ENCODE assay signal across 8 mouse cellular contexts in genomic region chr7:126822741-126823140, GRCm38 (mm10). TPM values are rescaled to one million over a fixed set of nuclear protein-coding genes. Genes with fewer than 3 reads are reported as not detected.
A peak's percentile ranks its signal among the peaks of the same experiment; 100 is the strongest.
DNase-seq lines count a peak whose midpoint lies in the region; ATAC-seq lines count a peak whose summit lies in the region.

No protein-coding gene starts in this region.

- no peak for DNase-seq in liver, embryonic 11.5 days (ENCODE audit: low spot score)
- no peak for DNase-seq in embryonic facial prominence, embryonic 11.5 days (ENCODE audit: low spot score)
- no peak for DNase-seq in ovary, adult 18-20 months (ENCODE audit: low spot score)
- no peak for DNase-seq in gastrocnemius, postnatal 14 days
- DNase-seq in spleen, postnatal 4 days (ENCODE audit: low spot score in 2 of 2) = no peak

- H3K9me3 ChIP-seq in liver, embryonic 11.5 days (ENCODE audit: control insufficient read depth, low read length) = no peaks in the 10 kb centered on the region
- H3K9me3 ChIP-seq in liver, embryonic 12.5 days (replicated peaks) = no peaks in the 10 kb centered on the region
- H3K9me3 ChIP-seq in embryonic facial prominence, embryonic 11.5 days (replicated peaks; ENCODE audit: control insufficient read depth, low read length) = no peaks in the 10 kb centered on the region
- no peaks in the 10 kb centered on the region for H3K9me3 ChIP-seq in hindbrain, embryonic 12.5 days (replicated peaks)
- no peaks in the 10 kb centered on the region for H3K9me3 ChIP-seq in midbrain, embryonic 16.5 days (replicated peaks; ENCODE audit: control insufficient read depth, low read length, poor library complexity, severe bottlenecking)

- H3K27me3 ChIP-seq in liver, embryonic 11.5 days (replicated peaks; ENCODE audit: control insufficient read depth, insufficient read depth, low read length) = peaks cover 33% of the 10 kb centered on the region
- peaks cover 61% of the 10 kb centered on the region for H3K27me3 ChIP-seq in liver, embryonic 12.5 days (replicated peaks)
- H3K27me3 ChIP-seq in embryonic facial prominence, embryonic 11.5 days (ENCODE audit: control insufficient read depth, insufficient read depth, low read length) = peaks cover 17% of the 10 kb centered on the region
- peaks cover 25% of the 10 kb centered on the region for H3K27me3 ChIP-seq in hindbrain, embryonic 12.5 days
- no peaks in the 10 kb centered on the region for H3K27me3 ChIP-seq in midbrain, embryonic 16.5 days (ENCODE audit: control insufficient read depth, insufficient read depth, low read depth, low read length)

- H3K36me3 ChIP-seq in liver, embryonic 11.5 days (ENCODE audit: control insufficient read depth, insufficient read depth, low read length) = no peaks in the 10 kb centered on the region
- H3K36me3 ChIP-seq in liver, embryonic 12.5 days = no peaks in the 10 kb centered on the region
- no peaks in the 10 kb centered on the region for H3K36me3 ChIP-seq in embryonic facial prominence, embryonic 11.5 days (replicated peaks; ENCODE audit: control insufficient read depth, insufficient read depth, low read depth, low read length)
- H3K36me3 ChIP-seq in hindbrain, embryonic 12.5 days = no peaks in the 10 kb centered on the region
- no peaks in the 10 kb centered on the region for H3K36me3 ChIP-seq in midbrain, embryonic 16.5 days (ENCODE audit: control insufficient read depth, insufficient read depth, low read length)

- WGBS in liver, embryonic 11.5 days = 17% methylated on average over 9 of the region's 9 CpGs
- 23% methylated on average over 9 of the region's 9 CpGs for WGBS in liver, embryonic 12.5 days (ENCODE audit: insufficient replicate concordance)
- 8% methylated on average over 9 of the region's 9 CpGs for WGBS in embryonic facial prominence, embryonic 11.5 days
- 5% methylated on average over 9 of the region's 9 CpGs for WGBS in hindbrain, embryonic 12.5 days
- WGBS in midbrain, embryonic 16.5 days = 2% methylated on average over 9 of the region's 9 CpGs

- peaks cover 6% of the 10 kb centered on the region; the same call in 1 of the 2 replicates for H3K4me1 ChIP-seq in liver, embryonic 11.5 days (replicated peaks; ENCODE audit: control insufficient read depth, insufficient read depth, low read length)
- peaks cover 7% of the 10 kb centered on the region; the same call in 1 of the 2 replicates for H3K4me1 ChIP-seq in liver, embryonic 12.5 days
- peaks cover 3% of the 10 kb centered on the region; the same call in 1 of the 2 replicates for H3K4me1 ChIP-seq in embryonic facial prominence, embryonic 11.5 days (ENCODE audit: control insufficient read depth, insufficient read depth, low read length)
- peaks cover 26% of the 10 kb centered on the region for H3K4me1 ChIP-seq in hindbrain, embryonic 12.5 days
- peaks cover 32% of the 10 kb centered on the region for H3K4me1 ChIP-seq in midbrain, embryonic 16.5 days (ENCODE audit: control insufficient read depth, insufficient read depth, low read length)

- no peak overlapping the region for H3K4me3 ChIP-seq in liver, embryonic 11.5 days (ENCODE audit: low read depth, low read length)
- no peak overlapping the region for H3K4me3 ChIP-seq in liver, embryonic 12.5 days
- peak overlapping the region; percentile 33; the same call in 1 of the 2 replicates for H3K4me3 ChIP-seq in embryonic facial prominence, embryonic 11.5 days (ENCODE audit: low read depth, low read length)
- peak overlapping the region; percentile 59 for H3K4me3 ChIP-seq in hindbrain, embryonic 12.5 days
- peak overlapping the region; percentile 78 for H3K4me3 ChIP-seq in midbrain, embryonic 16.5 days (ENCODE audit: low read depth, low read length)

- intact Hi-C loops in gastrocnemius, postnatal 14 days (cut with DNase I; ENCODE audit: low total_unique reads) = loop anchor here (5.0 kb wide), 3 partner anchors 35 to 285 kb away; no protein-coding TSS in a partner anchor

- ATAC-seq in liver, embryonic 11.5 days (replicated peaks; ENCODE audit: low FRiP score) = no peak
- ATAC-seq in liver, embryonic 12.5 days = no peak
- ATAC-seq in embryonic facial prominence, embryonic 11.5 days (replicated peaks; ENCODE audit: insufficient number of reproducible peaks, low FRiP score, low TSS enrichment, low read depth) = no peak
- peak; percentile 45 for ATAC-seq in hindbrain, embryonic 12.5 days (ENCODE audit: low FRiP score)
- peak; percentile 40 for ATAC-seq in midbrain, embryonic 16.5 days

- H3K4me2 ChIP-seq in liver, embryonic 11.5 days = peak overlapping the region; percentile 52; the same call in 1 of the 2 replicates
- no peak overlapping the region for H3K4me2 ChIP-seq in liver, embryonic 12.5 days
- peak overlapping the region; percentile 68; the same call in 1 of the 2 replicates for H3K4me2 ChIP-seq in embryonic facial prominence, embryonic 11.5 days (ENCODE audit: low read depth, low read length)
- peak overlapping the region; percentile 71 for H3K4me2 ChIP-seq in hindbrain, embryonic 12.5 days (replicated peaks)
- H3K4me2 ChIP-seq in midbrain, embryonic 16.5 days (ENCODE audit: low read length) = peak overlapping the region; percentile 82

- no peak overlapping the region for H3K27ac ChIP-seq in liver, embryonic 11.5 days (ENCODE audit: low read depth, low read length)
- no peak overlapping the region for H3K27ac ChIP-seq in liver, embryonic 12.5 days
- H3K27ac ChIP-seq in embryonic facial prominence, embryonic 11.5 days (replicated peaks; ENCODE audit: low read depth, low read length) = no peak overlapping the region
- peak overlapping the region; percentile 91 for H3K27ac ChIP-seq in hindbrain, embryonic 12.5 days
- H3K27ac ChIP-seq in midbrain, embryonic 16.5 days (ENCODE audit: low read length) = peak overlapping the region; percentile 94

- no peak overlapping the region for H3K9ac ChIP-seq in liver, embryonic 11.5 days (ENCODE audit: low read depth, low read length)
- H3K9ac ChIP-seq in liver, embryonic 12.5 days = no peak overlapping the region
- H3K9ac ChIP-seq in embryonic facial prominence, embryonic 11.5 days (replicated peaks; ENCODE audit: low read length) = no peak overlapping the region; the same call in 1 of the 2 replicates
- H3K9ac ChIP-seq in hindbrain, embryonic 12.5 days = peak overlapping the region; percentile 84
- peak overlapping the region; percentile 96 for H3K9ac ChIP-seq in midbrain, embryonic 16.5 days (ENCODE audit: low read depth, low read length)

RNA-seq across cellular contexts. Expression of gene 4930451I11Rik, which starts 8.7 kb away (rescaled TPM):
- not detected in 2 replicates for polyA plus RNA-seq in liver, embryonic 11.5 days (2014; fragmentation: Nextera tagmentation; extraction: Ambion mirVana)
- not detected in 2 replicates for polyA plus RNA-seq in liver, embryonic 12.5 days (2016; fragmentation: Nextera tagmentation; extraction: Ambion mirVana)
- not detected in 2 replicates for polyA plus RNA-seq in embryonic facial prominence, embryonic 11.5 days (2014; fragmentation: Nextera tagmentation; extraction: Ambion mirVana)
- polyA plus RNA-seq in hindbrain, embryonic 12.5 days (2016; fragmentation: Nextera tagmentation; extraction: Ambion mirVana) = not detected in 2 replicates
- not detected in 2 replicates for polyA plus RNA-seq in midbrain, embryonic 16.5 days (2015; fragmentation: Nextera tagmentation; extraction: Ambion mirVana)
- not detected for total RNA-seq in gastrocnemius, postnatal 14 days (2021)

RNA-seq across cellular contexts. Expression of gene Doc2a, which starts 24.5 kb away (rescaled TPM):
- polyA plus RNA-seq in liver, embryonic 11.5 days (2014; fragmentation: Nextera tagmentation; extraction: Ambion mirVana) = 0.52 and 1.6 TPM in 2 replicates
- polyA plus RNA-seq in liver, embryonic 12.5 days (2016; fragmentation: Nextera tagmentation; extraction: Ambion mirVana) = 0.15 and 0.24 TPM in 2 replicates
- 1.5 and 1.7 TPM in 2 replicates for polyA plus RNA-seq in embryonic facial prominence, embryonic 11.5 days (2014; fragmentation: Nextera tagmentation; extraction: Ambion mirVana)
- 4.3 and 4.4 TPM in 2 replicates for polyA plus RNA-seq in hindbrain, embryonic 12.5 days (2016; fragmentation: Nextera tagmentation; extraction: Ambion mirVana)
- polyA plus RNA-seq in midbrain, embryonic 16.5 days (2015; fragmentation: Nextera tagmentation; extraction: Ambion mirVana) = 24.2 and 35.8 TPM in 2 replicates
- total RNA-seq in gastrocnemius, postnatal 14 days (2021) = not detected

RNA-seq across cellular contexts. Expression of gene Fam57b, which starts 25.3 kb away (rescaled TPM):
- 0.21 TPM in 1 of 2 replicates, not detected in the other for polyA plus RNA-seq in liver, embryonic 11.5 days (2014; fragmentation: Nextera tagmentation; extraction: Ambion mirVana)
- not detected in 2 replicates for polyA plus RNA-seq in liver, embryonic 12.5 days (2016; fragmentation: Nextera tagmentation; extraction: Ambion mirVana)
- 2.4 and 2.5 TPM in 2 replicates for polyA plus RNA-seq in embryonic facial prominence, embryonic 11.5 days (2014; fragmentation: Nextera tagmentation; extraction: Ambion mirVana)
- polyA plus RNA-seq in hindbrain, embryonic 12.5 days (2016; fragmentation: Nextera tagmentation; extraction: Ambion mirVana) = 23.7 and 24.9 TPM in 2 replicates
- 55.0 and 61.1 TPM in 2 replicates for polyA plus RNA-seq in midbrain, embryonic 16.5 days (2015; fragmentation: Nextera tagmentation; extraction: Ambion mirVana)
- total RNA-seq in gastrocnemius, postnatal 14 days (2021) = 10 to 100 TPM; 12.5 to 14.2 TPM

RNA-seq across cellular contexts. Expression of gene Ppp4c, which starts 30.4 kb away (rescaled TPM):
- 266 and 269 TPM in 2 replicates for polyA plus RNA-seq in liver, embryonic 11.5 days (2014; fragmentation: Nextera tagmentation; extraction: Ambion mirVana)
- polyA plus RNA-seq in liver, embryonic 12.5 days (2016; fragmentation: Nextera tagmentation; extraction: Ambion mirVana) = 191 and 205 TPM in 2 replicates
- 374 and 401 TPM in 2 replicates for polyA plus RNA-seq in embryonic facial prominence, embryonic 11.5 days (2014; fragmentation: Nextera tagmentation; extraction: Ambion mirVana)
- 286 and 294 TPM in 2 replicates for polyA plus RNA-seq in hindbrain, embryonic 12.5 days (2016; fragmentation: Nextera tagmentation; extraction: Ambion mirVana)
- polyA plus RNA-seq in midbrain, embryonic 16.5 days (2015; fragmentation: Nextera tagmentation; extraction: Ambion mirVana) = 155 and 182 TPM in 2 replicates
- 10 to 100 TPM; 28.0 to 33.6 TPM for total RNA-seq in gastrocnemius, postnatal 14 days (2021)

RNA-seq across cellular contexts. Expression of gene Hirip3, which starts 39.0 kb away (rescaled TPM):
- polyA plus RNA-seq in liver, embryonic 11.5 days (2014; fragmentation: Nextera tagmentation; extraction: Ambion mirVana) = 17.3 and 24.6 TPM in 2 replicates
- polyA plus RNA-seq in liver, embryonic 12.5 days (2016; fragmentation: Nextera tagmentation; extraction: Ambion mirVana) = 20.3 and 22.0 TPM in 2 replicates
- polyA plus RNA-seq in embryonic facial prominence, embryonic 11.5 days (2014; fragmentation: Nextera tagmentation; extraction: Ambion mirVana) = 18.8 and 23.4 TPM in 2 replicates
- 30.5 and 35.4 TPM in 2 replicates for polyA plus RNA-seq in hindbrain, embryonic 12.5 days (2016; fragmentation: Nextera tagmentation; extraction: Ambion mirVana)
- 19.8 and 20.0 TPM in 2 replicates for polyA plus RNA-seq in midbrain, embryonic 16.5 days (2015; fragmentation: Nextera tagmentation; extraction: Ambion mirVana)
- 1 to 10 TPM; 6.1 to 8.5 TPM for total RNA-seq in gastrocnemius, postnatal 14 days (2021)

Comparison
In these comparisons a context has a peak if more than half of its experiments do, and no peak if none do; other contexts are left out.
1. ATAC-seq: peak in hindbrain, embryonic 12.5 days (single experiment) and midbrain, embryonic 16.5 days (single experiment); none in liver, embryonic 11.5 days (single experiment), liver, embryonic 12.5 days (single experiment) and embryonic facial prominence, embryonic 11.5 days (single experiment).
2. H3K27ac ChIP-seq: peak in hindbrain, embryonic 12.5 days (single experiment) and midbrain, embryonic 16.5 days (single experiment); none in liver, embryonic 11.5 days (single experiment), liver, embryonic 12.5 days (single experiment) and embryonic facial prominence, embryonic 11.5 days (single experiment).
3. H3K4me3 ChIP-seq: peak in embryonic facial prominence, embryonic 11.5 days (single experiment), hindbrain, embryonic 12.5 days (single experiment) and midbrain, embryonic 16.5 days (single experiment); none in liver, embryonic 11.5 days (single experiment) and liver, embryonic 12.5 days (single experiment).
4. H3K9ac ChIP-seq: peak in hindbrain, embryonic 12.5 days (single experiment) and midbrain, embryonic 16.5 days (single experiment); none in liver, embryonic 11.5 days (single experiment), liver, embryonic 12.5 days (single experiment) and embryonic facial prominence, embryonic 11.5 days (single experiment).